Mouse (Mus musculus) lung, embryonic 14.5 days (tissue): ENCODE measurements around the gene Parp11. TPM values are rescaled to one million over a fixed set of nuclear protein-coding genes. Genes with fewer than 3 reads are reported as not detected.

Experiments used
- ATAC-seq: fragments of 200-750 bp; cut with Nextera tagmentation; 2 replicates; pipeline ENCODE4 v1.8.0; 2017; ENCODE audit warnings: mild to moderate bottlenecking, moderate TSS enrichment, moderate library complexity; ENCODE audit not compliant: insufficient read depth
- DNase-seq: peaks from one replicate; pipeline ENCODE4 v3.0.0-alpha.2; 2015
- H3K27ac ChIP-seq: fragments of 300-500 bp; sonication (generic); 2 replicates; pipeline ENCODE4 v1.5.1; 2014; ENCODE audit warnings: low read depth, mild to moderate bottlenecking, moderate library complexity
- H3K27me3 ChIP-seq: fragments of 300-500 bp; sonication (generic); 2 replicates; pipeline ENCODE4 v1.6.1; 2014; ENCODE audit warnings: low read length, control low read depth; ENCODE audit not compliant: insufficient read depth
- H3K36me3 ChIP-seq: fragments of 300-500 bp; sonication (generic); 2 replicates; pipeline ENCODE4 v1.6.1; 2014; ENCODE audit warnings: control low read depth; ENCODE audit not compliant: insufficient read depth
- H3K4me1 ChIP-seq: fragments of 300-500 bp; sonication (generic); 2 replicates; pipeline ENCODE4 v1.6.1; 2014; ENCODE audit warnings: antibody characterized with exemption, control low read depth; ENCODE audit not compliant: insufficient read depth
- H3K4me2 ChIP-seq: fragments of 300-500 bp; sonication (generic); 2 replicates; pipeline ENCODE4 v1.6.1; 2014; ENCODE audit warnings: mild to moderate bottlenecking
- H3K4me3 ChIP-seq: fragments of 300-500 bp; sonication (generic); 2 replicates; pipeline ENCODE4 v1.5.1; 2014; ENCODE audit warnings: low read depth, low read length
- H3K9ac ChIP-seq: fragments of 300-500 bp; sonication (generic); 2 replicates; pipeline ENCODE4 v1.6.1; 2014
- H3K9me3 ChIP-seq: fragments of 300-500 bp; sonication (generic); 2 replicates; pipeline ENCODE4 v1.6.1; 2016; ENCODE audit warnings: low read depth, low read length, control low read depth
- CTCF ChIP-seq: IDR thresholded peaks from 2 replicates; pipeline ENCODE4 v1.5.1; 2016; ENCODE audit warnings: antibody characterized with exemption, low read depth
- WGBS: fragments of 180-500 bp; shearing (Covaris S2); extraction: QIAGEN DNeasy Blood & Tissue Kit; methylation state at CpG from one replicate; pipeline ENCODE4 v1.1.7; 2014; 5-methylcytosine and 5-hydroxymethylcytosine counted together
- polyA plus RNA-seq: library from polyadenylated mRNA; unstranded; fragments of >200 nt; fragmentation: Nextera tagmentation; extraction: Ambion mirVana; gene quantifications from 2 replicates; pipeline ENCODE4 v1.2.1, GENCODE M21; 2014

The Parp11 gene
- polyA plus RNA-seq, 1 experiment from 2014 or later, result 31.4 TPM

- no peak overlapping the region for H3K27ac ChIP-seq
- H3K4me2 ChIP-seq, result no peak overlapping the region
- ATAC-seq (no peak), DNase-seq (no peak)
- no peaks in the 10 kb centered on the region for H3K27me3 ChIP-seq
- no peak overlapping the region for H3K4me3 ChIP-seq
- no peak overlapping the region for H3K9ac ChIP-seq
- WGBS, result 91% methylated on average over 2 of the region's 2 CpGs
- no peak for TF ChIP-seq CTCF
- H3K36me3 ChIP-seq, result no peaks in the 10 kb centered on the region
- H3K4me1 ChIP-seq, result peaks cover 5% of the 10 kb centered on the region; the same call in 1 of the 2 replicates
- H3K9me3 ChIP-seq, result no peaks in the 10 kb centered on the region
Observed at GRCm38 (mm10) chr6:127456769-127457168, 10.1 kb downstream of the Parp11 start.

GRCm38 (mm10) chr6:127459776-127460175 is 13.1 kb downstream of the Parp11 start:
- no peak for DNase-seq
- no peaks in the 10 kb centered on the region for H3K9me3 ChIP-seq
- no peak overlapping the region for H3K9ac ChIP-seq
- no peak overlapping the region for H3K4me3 ChIP-seq
- no peaks in the 10 kb centered on the region for H3K36me3 ChIP-seq
- H3K27ac ChIP-seq, result no peak overlapping the region
- no peak overlapping the region for H3K4me2 ChIP-seq
- TF ChIP-seq CTCF, result no peak
- peaks cover 2% of the 10 kb centered on the region; the same call in 1 of the 2 replicates for H3K4me1 ChIP-seq
- 79% methylated on average over 2 of the region's 2 CpGs for WGBS
- no peak for ATAC-seq
- no peaks in the 10 kb centered on the region for H3K27me3 ChIP-seq

- TF ChIP-seq CTCF, result no peak
- Histone ChIP-seq H3K9ac (no peak overlapping the region), H3K4me1 (no peaks in the 10 kb centered on the region), H3K4me2 (no peak overlapping the region), H3K9me3 (no peaks in the 10 kb centered on the region), H3K36me3 (no peaks in the 10 kb centered on the region), H3K27me3 (no peaks in the 10 kb centered on the region), H3K4me3 (no peak overlapping the region), H3K27ac (no peak overlapping the region)
- no peak for DNase-seq
- ATAC-seq, result no peak
- WGBS, result 80% methylated on average over 4 of the region's 4 CpGs
Observed at GRCm38 (mm10) chr6:127461491-127461890, 14.9 kb downstream of the Parp11 start.

- no peak overlapping the region for H3K4me3 ChIP-seq
- WGBS, result 82% methylated on average over 6 of the region's 6 CpGs
- no peak for ATAC-seq
- no peaks in the 10 kb centered on the region for H3K36me3 ChIP-seq
- H3K27ac ChIP-seq, result no peak overlapping the region
- no peak for TF ChIP-seq CTCF
- H3K27me3 ChIP-seq, result no peaks in the 10 kb centered on the region
- H3K4me1 ChIP-seq, result no peaks in the 10 kb centered on the region
- no peaks in the 10 kb centered on the region for H3K9me3 ChIP-seq
- H3K4me2 ChIP-seq, result no peak overlapping the region
- no peak overlapping the region for H3K9ac ChIP-seq
- no peak for DNase-seq
Observed at GRCm38 (mm10) chr6:127462251-127462650, 15.6 kb downstream of the Parp11 start.

- no peaks in the 10 kb centered on the region for H3K36me3 ChIP-seq
- no peak overlapping the region for H3K4me3 ChIP-seq
- TF ChIP-seq CTCF, result no peak
- H3K27me3 ChIP-seq, result no peaks in the 10 kb centered on the region
- ATAC-seq, result no peak
- H3K4me2 ChIP-seq, result no peak overlapping the region
- H3K4me1 ChIP-seq, result no peaks in the 10 kb centered on the region
- WGBS, result 48% methylated on average over 21 of the region's 21 CpGs
- no peak overlapping the region for H3K27ac ChIP-seq
- H3K9ac ChIP-seq, result no peak overlapping the region
- no peak for DNase-seq
- H3K9me3 ChIP-seq, result no peaks in the 10 kb centered on the region
Observed at GRCm38 (mm10) chr6:127463273-127464001, 16.8 kb downstream of the Parp11 start.

- H3K4me2 ChIP-seq, result no peak overlapping the region
- DNase-seq (no peak), ATAC-seq (no peak)
- H3K9me3 ChIP-seq, result no peaks in the 10 kb centered on the region
- H3K27ac ChIP-seq, result no peak overlapping the region
- no peaks in the 10 kb centered on the region for H3K27me3 ChIP-seq
- no peak for TF ChIP-seq CTCF
- no peak overlapping the region for H3K9ac ChIP-seq
- WGBS, result 77% methylated on average over 7 of the region's 7 CpGs
- H3K4me1 ChIP-seq, result no peaks in the 10 kb centered on the region
- H3K36me3 ChIP-seq, result no peaks in the 10 kb centered on the region
- H3K4me3 ChIP-seq, result no peak overlapping the region
Observed at GRCm38 (mm10) chr6:127464523-127464922, 17.9 kb downstream of the Parp11 start.

- Histone ChIP-seq H3K4me1 (no peaks in the 10 kb centered on the region), H3K9ac (no peak overlapping the region), H3K27me3 (no peaks in the 10 kb centered on the region), H3K36me3 (no peaks in the 10 kb centered on the region), H3K4me3 (no peak overlapping the region), H3K4me2 (no peak overlapping the region), H3K9me3 (no peaks in the 10 kb centered on the region), H3K27ac (no peak overlapping the region)
- 74% methylated on average over 4 of the region's 4 CpGs for WGBS
- DNase-seq (no peak), ATAC-seq (no peak)
- TF ChIP-seq CTCF, result no peak
Observed at GRCm38 (mm10) chr6:127466749-127467310, 20.2 kb downstream of the Parp11 start.
